Mouse (Mus musculus): ENCODE measurements around the gene Eps8l2. TPM values are rescaled to one million over a fixed set of nuclear protein-coding genes. Genes with fewer than 3 reads are reported as not detected.

Eps8l2 gene
- total RNA-seq (2014; rRNA removed) (2.4 and 3.1 TPM in 2 replicates), polyA plus RNA-seq (2015; fragmentation: Nextera tagmentation; extraction: Ambion mirVana) (0.48 and 0.74 TPM in 2 replicates)

GRCm38 (mm10) chr7:141338576-141339131 lies at the start of gene Eps8l2:
Gene Eps8l2, plus strand, starts transcription at chr7:141338880.
- 4% methylated on average over 23 of the region's 23 CpGs for WGBS
- ATAC-seq (ENCODE audit: low FRiP score) (no peak), DNase-seq (ENCODE audit: low spot score) (no peak)
- H3K4me1 ChIP-seq (ENCODE audit: insufficient read depth, low read length), result no peaks in the 10 kb centered on the region
- no peak for TF ChIP-seq CTCF (IDR thresholded peaks at IDR 0.05)
- H3K4me2 ChIP-seq (ENCODE audit: low read depth, low read length, poor library complexity, severe bottlenecking), result 0 out of 2 replicates have a peak within 1 kb of the TSS, but pooled peaks have one; percentile 12
- H3K9ac ChIP-seq (replicated peaks; ENCODE audit: low read length, poor library complexity, severe bottlenecking), result no peak within 1 kb of the TSS; the same call in 1 of the 2 replicates
- H3K27me3 ChIP-seq (ENCODE audit: insufficient read depth, low read length), result peaks cover 8% of the 10 kb centered on the region
- no peak within 1 kb of the TSS for H3K27ac ChIP-seq (ENCODE audit: low read depth, low read length)
- H3K36me3 ChIP-seq (ENCODE audit: insufficient read depth, low read length), result no peaks in the 10 kb centered on the region
- no peaks in the 10 kb centered on the region for H3K9me3 ChIP-seq (ENCODE audit: low read length)
- H3K4me3 ChIP-seq (ENCODE audit: low read depth, low read length), result no peak within 1 kb of the TSS

GRCm38 (mm10) chr7:141291921-141292582 lies 46.6 kb upstream of the Eps8l2 start, which contains the start of gene Drd4:
Gene Drd4, plus strand, starts transcription at chr7:141292006.
- H3K9ac ChIP-seq (replicated peaks; ENCODE audit: low read length, poor library complexity, severe bottlenecking), result peak within 1 kb of the TSS; percentile 61
- H3K4me3 ChIP-seq (ENCODE audit: low read depth, low read length), result peak within 1 kb of the TSS; percentile 50
- TF ChIP-seq CTCF (IDR thresholded peaks at IDR 0.05), result no peak
- WGBS, result 3% methylated on average over 33 of the region's 46 CpGs
- H3K27me3 ChIP-seq (ENCODE audit: insufficient read depth, low read length), result peaks cover 29% of the 10 kb centered on the region
- H3K4me1 ChIP-seq (ENCODE audit: insufficient read depth, low read length), result peaks cover 6% of the 10 kb centered on the region; the same call in 1 of the 2 replicates
- DNase-seq (ENCODE audit: low spot score) (peak; percentile 34), ATAC-seq (ENCODE audit: low FRiP score) (peak; percentile 44; the same call in 1 of the 2 replicates)
- peaks cover 4% of the 10 kb centered on the region; the same call in 1 of the 2 replicates for H3K36me3 ChIP-seq (ENCODE audit: insufficient read depth, low read length)
- H3K27ac ChIP-seq (ENCODE audit: low read depth, low read length), result no peak within 1 kb of the TSS
- H3K4me2 ChIP-seq (ENCODE audit: low read depth, low read length, poor library complexity, severe bottlenecking), result peak within 1 kb of the TSS; percentile 98
- H3K9me3 ChIP-seq (ENCODE audit: low read length), result no peaks in the 10 kb centered on the region

GRCm38 (mm10) chr7:141292583-141293388 lies 45.9 kb upstream of the Eps8l2 start:
- Histone ChIP-seq H3K4me1 (ENCODE audit: insufficient read depth, low read length) (peaks cover 6% of the 10 kb centered on the region; the same call in 1 of the 2 replicates), H3K36me3 (ENCODE audit: insufficient read depth, low read length) (peaks cover 8% of the 10 kb centered on the region; the same call in 1 of the 2 replicates), H3K9ac (replicated peaks; ENCODE audit: low read length, poor library complexity, severe bottlenecking) (no peak overlapping the region), H3K27me3 (ENCODE audit: insufficient read depth, low read length) (peaks cover 29% of the 10 kb centered on the region), H3K9me3 (ENCODE audit: low read length) (no peaks in the 10 kb centered on the region), H3K4me2 (ENCODE audit: low read depth, low read length, poor library complexity, severe bottlenecking) (peak overlapping the region; percentile 98), H3K27ac (ENCODE audit: low read depth, low read length) (no peak overlapping the region), H3K4me3 (ENCODE audit: low read depth, low read length) (peak overlapping the region; percentile 50; the same call in 1 of the 2 replicates)
- ATAC-seq (ENCODE audit: low FRiP score) (no peak), DNase-seq (ENCODE audit: low spot score) (no peak)
- TF ChIP-seq CTCF (IDR thresholded peaks at IDR 0.05), result no peak
- WGBS, result 23% methylated on average over 15 of the region's 15 CpGs

- Histone ChIP-seq H3K4me3 (ENCODE audit: low read depth, low read length) (peak overlapping the region; percentile 36), H3K9ac (replicated peaks; ENCODE audit: low read length, poor library complexity, severe bottlenecking) (0 out of 2 replicates have a peak overlapping the region, but pooled peaks have one; percentile 29), H3K4me1 (ENCODE audit: insufficient read depth, low read length) (peaks cover 6% of the 10 kb centered on the region; the same call in 1 of the 2 replicates), H3K27ac (ENCODE audit: low read depth, low read length) (no peak overlapping the region), H3K9me3 (ENCODE audit: low read length) (no peaks in the 10 kb centered on the region), H3K4me2 (ENCODE audit: low read depth, low read length, poor library complexity, severe bottlenecking) (peak overlapping the region; percentile 62), H3K36me3 (ENCODE audit: insufficient read depth, low read length) (peaks cover 12% of the 10 kb centered on the region), H3K27me3 (ENCODE audit: insufficient read depth, low read length) (peaks cover 29% of the 10 kb centered on the region)
- TF ChIP-seq CTCF (IDR thresholded peaks at IDR 0.05), result peak; percentile 29; the same call in 1 of the 2 replicates
- DNase-seq (ENCODE audit: low spot score) (peak; percentile 46), ATAC-seq (ENCODE audit: low FRiP score) (no peak)
- WGBS, result 1% methylated on average over 53 of the region's 53 CpGs
Observed at GRCm38 (mm10) chr7:141293852-141294471, 44.7 kb upstream of the Eps8l2 start.

- Histone ChIP-seq H3K9ac (replicated peaks; ENCODE audit: low read length, poor library complexity, severe bottlenecking) (0 out of 2 replicates have a peak overlapping the region, but pooled peaks have one; percentile 29), H3K4me2 (ENCODE audit: low read depth, low read length, poor library complexity, severe bottlenecking) (peak overlapping the region; percentile 62), H3K9me3 (ENCODE audit: low read length) (no peaks in the 10 kb centered on the region), H3K4me3 (ENCODE audit: low read depth, low read length) (peak overlapping the region; percentile 36), H3K4me1 (ENCODE audit: insufficient read depth, low read length) (peaks cover 6% of the 10 kb centered on the region; the same call in 1 of the 2 replicates), H3K27ac (ENCODE audit: low read depth, low read length) (no peak overlapping the region), H3K27me3 (ENCODE audit: insufficient read depth, low read length) (peaks cover 29% of the 10 kb centered on the region), H3K36me3 (ENCODE audit: insufficient read depth, low read length) (peaks cover 17% of the 10 kb centered on the region)
- ATAC-seq (ENCODE audit: low FRiP score) (no peak), DNase-seq (ENCODE audit: low spot score) (no peak)
- WGBS, result 6% methylated on average over 20 of the region's 22 CpGs
- no peak for TF ChIP-seq CTCF (IDR thresholded peaks at IDR 0.05)
Observed at GRCm38 (mm10) chr7:141294479-141294878, 44.2 kb upstream of the Eps8l2 start.
